Mouse (Mus musculus): ENCODE results near the gene Dclre1b. TPM values are rescaled to one million over a fixed set of nuclear protein-coding genes. Genes with fewer than 3 reads are reported as not detected.
"Not testable (repeated sequence)": the region's sequence is repeated elsewhere in the genome, so short reads cannot be mapped to it uniquely, and the experiment has no call there.

Dclre1b gene
- polyA plus RNA-seq, 1 experiment from 2014 or later, result 30.6 TPM

DNA sequence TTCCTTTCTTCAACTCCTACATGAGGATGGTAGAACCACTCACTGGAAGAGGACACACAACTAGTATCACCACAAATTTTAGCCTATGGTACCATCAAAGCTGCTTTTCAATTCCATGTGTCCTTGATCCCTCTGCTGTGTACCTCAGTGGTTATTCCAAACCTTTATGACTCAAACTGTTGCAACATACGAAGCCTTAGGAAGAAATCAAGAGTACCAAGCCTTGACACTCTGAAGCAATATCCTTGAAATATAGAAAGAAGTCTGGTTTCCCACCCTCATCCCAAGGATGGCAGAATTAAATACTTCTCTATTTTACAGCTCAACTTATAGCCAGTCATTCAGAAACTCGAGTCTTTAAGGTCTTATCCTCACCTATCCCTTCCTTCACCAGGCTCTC, 12.9 kb downstream of the Dclre1b start:
- no peak overlapping the region for H3K27ac ChIP-seq (ENCODE audit: low read depth, low read length)
- H3K36me3 ChIP-seq (ENCODE audit: control insufficient read depth, insufficient read depth, low read length), result no peaks in the 10 kb centered on the region
- H3K4me2 ChIP-seq (ENCODE audit: low read length), result no peak overlapping the region
- no peaks in the 10 kb centered on the region for H3K9me3 ChIP-seq (replicated peaks; ENCODE audit: control insufficient read depth, low read length)
- H3K27me3 ChIP-seq (replicated peaks; ENCODE audit: control insufficient read depth, insufficient read depth, low read length), result no peaks in the 10 kb centered on the region
- no peak overlapping the region for H3K9ac ChIP-seq (ENCODE audit: low read length)
- DNase-seq (ENCODE audit: low spot score) (no peak), ATAC-seq (no peak)
- WGBS, result 68% methylated on average over 2 of the region's 2 CpGs
- no peak overlapping the region for H3K4me3 ChIP-seq (ENCODE audit: low read depth, low read length)
- H3K4me1 ChIP-seq (ENCODE audit: control insufficient read depth, insufficient read depth, low read length), result no peaks in the 10 kb centered on the region

DNA sequence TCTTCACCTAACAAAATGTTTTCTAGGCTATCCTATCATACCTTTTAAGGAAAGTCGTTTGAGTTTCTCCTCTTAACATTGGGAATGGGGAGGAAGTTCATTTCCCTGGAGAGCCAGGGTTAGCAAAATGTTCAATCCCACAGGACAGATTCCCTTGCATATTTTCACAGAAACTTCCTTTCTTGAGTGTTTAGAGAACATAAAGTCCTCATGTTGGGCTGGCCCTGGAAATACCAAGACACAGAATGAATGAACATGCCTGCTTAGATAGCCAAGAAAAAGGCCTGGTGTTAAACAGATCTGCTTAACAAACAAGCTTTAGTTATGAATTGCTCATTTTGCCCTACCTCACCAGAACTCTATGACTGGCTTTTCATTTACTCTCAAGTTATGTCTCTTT, 16.7 kb downstream of the Dclre1b start:
- no peak for ATAC-seq
- Histone ChIP-seq H3K4me2 (ENCODE audit: low read length) (no peak overlapping the region), H3K27me3 (replicated peaks; ENCODE audit: control insufficient read depth, insufficient read depth, low read length) (no peaks in the 10 kb centered on the region), H3K4me3 (ENCODE audit: low read depth, low read length) (no peak overlapping the region), H3K9ac (ENCODE audit: low read length) (no peak overlapping the region), H3K4me1 (ENCODE audit: control insufficient read depth, insufficient read depth, low read length) (peaks cover 17% of the 10 kb centered on the region), H3K9me3 (replicated peaks; ENCODE audit: control insufficient read depth, low read length) (no peaks in the 10 kb centered on the region), H3K36me3 (ENCODE audit: control insufficient read depth, insufficient read depth, low read length) (no peaks in the 10 kb centered on the region), H3K27ac (ENCODE audit: low read depth, low read length) (no peak overlapping the region)
- 84% methylated on average over 1 of the region's 1 CpGs for WGBS
- DNase-seq (ENCODE audit: low spot score), result no peak

DNA sequence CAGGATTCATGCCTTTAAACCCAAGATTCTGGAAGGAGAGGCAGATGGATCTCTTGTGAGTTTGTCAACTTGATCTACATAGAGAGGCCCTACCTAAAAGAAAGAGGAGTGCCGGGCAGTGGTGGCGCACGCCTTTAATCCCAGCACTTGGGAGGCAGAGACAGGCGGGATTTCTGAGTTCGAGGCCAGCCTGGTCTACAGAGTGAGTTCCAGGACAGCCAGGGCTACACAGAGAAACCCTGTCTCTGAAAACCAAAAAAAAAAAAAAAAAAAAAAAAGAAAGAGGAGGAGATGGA, 17.2 kb downstream of the Dclre1b start:
- H3K4me1 ChIP-seq (ENCODE audit: control insufficient read depth, insufficient read depth, low read length), result peaks cover 17% of the 10 kb centered on the region
- not testable (repeated sequence) for H3K36me3 ChIP-seq (ENCODE audit: control insufficient read depth, insufficient read depth, low read length); H3K9me3 ChIP-seq (replicated peaks; ENCODE audit: control insufficient read depth, low read length); DNase-seq (ENCODE audit: low spot score); H3K27me3 ChIP-seq (replicated peaks; ENCODE audit: control insufficient read depth, insufficient read depth, low read length); ATAC-seq; H3K9ac ChIP-seq (ENCODE audit: low read length); H3K27ac ChIP-seq (ENCODE audit: low read depth, low read length)
- H3K4me2 ChIP-seq (ENCODE audit: low read length), result peak overlapping the region; percentile 69
- 75% methylated on average over 5 of the region's 5 CpGs for WGBS
- H3K4me3 ChIP-seq (ENCODE audit: low read depth, low read length), result peak overlapping the region; percentile 93; the same call in 1 of the 2 replicates

DNA sequence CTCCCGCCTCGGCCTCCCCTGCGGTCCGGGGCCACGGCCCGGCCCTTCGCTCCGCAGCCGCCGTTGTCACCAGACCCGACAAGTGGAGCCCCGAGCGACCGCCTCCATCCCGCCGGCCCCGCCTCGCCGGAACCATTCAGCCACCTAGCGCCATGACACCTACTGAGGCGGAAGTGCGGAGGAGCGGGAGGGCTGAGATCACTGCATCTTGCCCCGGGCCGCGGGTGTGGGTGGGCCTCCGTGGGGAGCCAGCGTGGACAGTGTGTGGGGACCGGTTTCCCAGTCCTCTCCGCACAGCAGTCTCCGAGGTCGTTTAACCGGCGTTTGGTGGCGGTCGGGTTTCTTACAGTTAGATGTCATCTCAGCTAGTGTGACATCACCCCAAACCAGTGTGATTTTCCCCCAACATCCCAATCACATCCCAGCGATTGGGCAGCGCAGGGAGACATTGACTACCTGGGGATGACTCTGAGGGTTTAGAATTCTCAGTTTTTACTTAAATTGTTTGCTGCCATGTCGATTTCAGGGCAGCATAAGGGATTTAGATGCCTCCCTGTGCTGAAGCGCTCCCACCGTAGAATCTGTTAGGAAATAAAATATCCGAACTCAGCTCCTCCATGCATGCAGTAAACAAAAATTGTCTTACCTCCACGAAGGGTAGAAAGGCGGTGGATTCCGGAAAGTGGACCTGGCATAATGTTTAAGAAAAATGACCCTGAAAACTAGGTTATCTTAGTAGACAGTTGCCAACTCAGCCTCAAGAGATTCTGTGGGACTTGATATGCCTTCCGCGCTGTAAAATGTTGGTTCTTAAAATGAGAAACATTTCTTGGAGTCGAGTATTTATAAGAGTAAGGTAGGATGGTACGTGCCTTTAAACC, 17.8 kb downstream of the Dclre1b start, which contains the start of gene Hipk1:
Hipk1 (minus strand) TSS at position 334 of the 881 bp plus-strand sequence.
- Histone ChIP-seq H3K36me3 (ENCODE audit: control insufficient read depth, insufficient read depth, low read length) (no peaks in the 10 kb centered on the region), H3K27ac (ENCODE audit: low read depth, low read length) (peak within 1 kb of the TSS; percentile 87), H3K4me1 (ENCODE audit: control insufficient read depth, insufficient read depth, low read length) (peaks cover 17% of the 10 kb centered on the region), H3K9me3 (replicated peaks; ENCODE audit: control insufficient read depth, low read length) (no peaks in the 10 kb centered on the region), H3K4me3 (ENCODE audit: low read depth, low read length) (peak within 1 kb of the TSS; percentile 93), H3K27me3 (replicated peaks; ENCODE audit: control insufficient read depth, insufficient read depth, low read length) (no peaks in the 10 kb centered on the region), H3K4me2 (ENCODE audit: low read length) (peak within 1 kb of the TSS; percentile 87), H3K9ac (ENCODE audit: low read length) (peak within 1 kb of the TSS; percentile 96)
- WGBS, result 10% methylated on average over 43 of the region's 49 CpGs
- ATAC-seq, result peak; percentile 97
- peak; percentile 95 for DNase-seq (ENCODE audit: low spot score)

DNA sequence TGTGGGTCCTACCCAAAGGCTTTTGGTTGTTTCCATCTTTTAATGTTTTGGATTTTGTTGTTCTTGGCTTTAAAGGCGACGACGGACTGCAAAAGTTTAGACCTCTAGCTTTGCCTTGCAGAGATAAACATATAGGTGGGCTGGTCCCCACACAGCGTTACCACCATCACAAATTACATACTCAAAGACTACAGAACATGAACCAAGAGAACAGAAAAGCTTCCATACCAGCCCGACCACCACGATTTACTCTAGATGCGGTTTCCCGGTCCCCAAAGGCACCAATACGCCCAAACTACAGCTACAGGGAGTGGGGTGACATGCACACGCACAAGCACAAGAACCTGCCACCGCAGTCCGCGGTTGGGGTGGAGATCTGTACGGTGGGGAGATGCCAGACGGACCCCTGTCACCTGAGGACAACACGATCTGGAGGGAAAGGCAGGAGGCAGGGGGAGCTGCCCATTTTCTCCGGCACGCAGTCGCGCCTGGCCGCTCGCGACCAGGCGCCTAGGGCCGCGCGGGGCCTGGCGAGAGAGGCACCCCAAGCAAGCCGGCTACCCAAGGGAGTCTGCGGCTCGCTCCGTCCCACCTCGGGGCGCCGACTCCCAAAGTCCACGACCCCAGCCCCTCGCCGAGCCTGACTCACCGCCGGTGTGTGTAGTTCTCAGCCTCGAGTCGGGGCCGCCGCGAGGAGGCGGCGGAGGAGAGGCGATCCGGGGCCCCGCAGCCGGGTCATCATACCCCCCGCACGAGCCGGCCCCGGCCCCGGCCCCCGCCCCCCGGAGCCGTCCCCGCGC, 18.7 kb downstream of the Dclre1b start:
- Histone ChIP-seq H3K27ac (ENCODE audit: low read depth, low read length) (peak overlapping the region; percentile 87), H3K4me3 (ENCODE audit: low read depth, low read length) (peak overlapping the region; percentile 93), H3K36me3 (ENCODE audit: control insufficient read depth, insufficient read depth, low read length) (no peaks in the 10 kb centered on the region), H3K27me3 (replicated peaks; ENCODE audit: control insufficient read depth, insufficient read depth, low read length) (no peaks in the 10 kb centered on the region), H3K4me2 (ENCODE audit: low read length) (peak overlapping the region; percentile 87), H3K9me3 (replicated peaks; ENCODE audit: control insufficient read depth, low read length) (no peaks in the 10 kb centered on the region), H3K9ac (ENCODE audit: low read length) (peak overlapping the region; percentile 96), H3K4me1 (ENCODE audit: control insufficient read depth, insufficient read depth, low read length) (peaks cover 17% of the 10 kb centered on the region)
- ATAC-seq (peak; percentile 84), DNase-seq (ENCODE audit: low spot score) (peak; percentile 24)
- WGBS, result under 1% methylated on average over 52 of the region's 61 CpGs

DNA sequence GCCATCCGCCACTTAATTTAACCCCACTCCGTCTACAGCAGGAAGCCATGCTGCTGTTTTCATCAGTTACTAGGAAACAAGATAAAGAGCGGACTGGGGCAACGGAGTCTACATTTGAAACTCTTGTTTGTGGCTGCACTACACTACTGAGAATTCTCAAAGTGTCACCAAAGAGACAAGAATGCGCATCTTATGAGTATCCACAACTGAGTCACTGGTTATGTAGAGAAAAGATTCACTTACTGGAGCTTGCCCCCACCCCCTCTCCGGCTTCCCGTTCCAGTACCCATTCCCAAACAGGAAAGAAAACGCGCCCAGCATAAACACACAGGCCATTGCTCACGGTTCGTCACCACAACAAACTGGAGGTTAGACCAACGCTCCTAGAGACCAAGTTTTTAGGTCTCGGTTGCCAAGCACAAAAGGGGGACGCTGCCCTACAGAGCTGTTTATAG, 19.3 kb downstream of the Dclre1b start:
- Histone ChIP-seq H3K27ac (ENCODE audit: low read depth, low read length) (peak overlapping the region; percentile 87; the same call in 1 of the 2 replicates), H3K27me3 (replicated peaks; ENCODE audit: control insufficient read depth, insufficient read depth, low read length) (no peaks in the 10 kb centered on the region), H3K4me2 (ENCODE audit: low read length) (peak overlapping the region; percentile 87), H3K9ac (ENCODE audit: low read length) (peak overlapping the region; percentile 96), H3K4me3 (ENCODE audit: low read depth, low read length) (peak overlapping the region; percentile 93), H3K36me3 (ENCODE audit: control insufficient read depth, insufficient read depth, low read length) (no peaks in the 10 kb centered on the region), H3K9me3 (replicated peaks; ENCODE audit: control insufficient read depth, low read length) (no peaks in the 10 kb centered on the region), H3K4me1 (ENCODE audit: control insufficient read depth, insufficient read depth, low read length) (peaks cover 17% of the 10 kb centered on the region)
- DNase-seq (ENCODE audit: low spot score), result peak; percentile 29
- ATAC-seq, result no peak
- WGBS, result 3% methylated on average over 14 of the region's 14 CpGs

DNA sequence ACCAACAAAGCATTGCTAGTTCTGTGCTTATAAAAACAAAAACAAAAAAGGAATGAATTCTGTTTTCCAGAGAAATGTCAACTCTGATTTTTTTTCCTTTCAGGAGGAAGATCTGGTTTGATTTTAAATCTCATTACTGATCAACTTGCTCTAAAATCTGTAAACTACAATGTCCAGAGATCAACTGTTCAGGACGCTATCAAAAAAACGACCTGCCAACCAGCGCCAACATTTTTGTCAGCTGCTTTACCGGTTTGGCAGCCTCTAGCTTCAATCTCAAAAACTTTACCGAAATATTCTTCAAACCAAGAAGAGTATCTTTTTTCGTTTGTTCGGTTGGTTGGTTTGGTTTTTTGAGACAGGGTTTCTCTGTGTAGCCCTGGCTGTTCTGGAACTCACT, 20.1 kb downstream of the Dclre1b start:
- Histone ChIP-seq H3K36me3 (ENCODE audit: control insufficient read depth, insufficient read depth, low read length) (no peaks in the 10 kb centered on the region), H3K27ac (ENCODE audit: low read depth, low read length) (no peak overlapping the region), H3K4me2 (ENCODE audit: low read length) (peak overlapping the region; percentile 87), H3K4me1 (ENCODE audit: control insufficient read depth, insufficient read depth, low read length) (peaks cover 17% of the 10 kb centered on the region), H3K27me3 (replicated peaks; ENCODE audit: control insufficient read depth, insufficient read depth, low read length) (no peaks in the 10 kb centered on the region), H3K9me3 (replicated peaks; ENCODE audit: control insufficient read depth, low read length) (no peaks in the 10 kb centered on the region), H3K9ac (ENCODE audit: low read length) (no peak overlapping the region), H3K4me3 (ENCODE audit: low read depth, low read length) (no peak overlapping the region)
- DNase-seq (ENCODE audit: low spot score) (no peak), ATAC-seq (no peak)
- WGBS, result 83% methylated on average over 7 of the region's 7 CpGs

DNA sequence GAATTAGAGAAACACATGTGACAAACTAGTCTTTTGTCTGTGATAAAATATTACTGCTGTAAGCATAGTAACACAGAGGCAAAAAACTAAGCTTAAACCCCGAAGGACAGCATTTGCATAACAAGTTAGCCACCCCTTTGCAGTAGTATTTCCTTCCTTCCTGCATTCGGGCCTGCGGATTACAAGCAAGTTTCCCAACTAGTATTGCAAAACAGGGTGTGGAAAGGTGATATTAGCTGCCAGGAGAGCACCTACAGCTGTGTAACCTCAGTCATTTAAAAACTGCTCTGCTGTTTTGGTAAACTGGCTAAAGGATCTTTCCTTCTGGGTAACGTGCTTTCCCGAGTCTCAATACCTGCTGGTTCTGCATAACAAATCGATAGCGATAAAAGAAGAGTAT, 22.0 kb downstream of the Dclre1b start:
- Histone ChIP-seq H3K36me3 (ENCODE audit: control insufficient read depth, insufficient read depth, low read length) (no peaks in the 10 kb centered on the region), H3K27me3 (replicated peaks; ENCODE audit: control insufficient read depth, insufficient read depth, low read length) (no peaks in the 10 kb centered on the region), H3K4me2 (ENCODE audit: low read length) (no peak overlapping the region), H3K4me3 (ENCODE audit: low read depth, low read length) (no peak overlapping the region), H3K9ac (ENCODE audit: low read length) (no peak overlapping the region), H3K9me3 (replicated peaks; ENCODE audit: control insufficient read depth, low read length) (no peaks in the 10 kb centered on the region), H3K27ac (ENCODE audit: low read depth, low read length) (no peak overlapping the region), H3K4me1 (ENCODE audit: control insufficient read depth, insufficient read depth, low read length) (peaks cover 17% of the 10 kb centered on the region)
- 66% methylated on average over 7 of the region's 7 CpGs for WGBS
- DNase-seq (ENCODE audit: low spot score) (no peak), ATAC-seq (no peak)

Measured in forebrain, embryonic 14.5 days (tissue).